Mouse (Mus musculus): ENCODE measurements around the gene Ibtk. TPM values are rescaled to one million over a fixed set of nuclear protein-coding genes. Genes with fewer than 3 reads are reported as not detected.
"Not testable (repeated sequence)": the region's sequence is repeated elsewhere in the genome, so short reads cannot be mapped to it uniquely, and the experiment has no call there.

Gene Ibtk
- total RNA-seq (2014; fragmentation: Nextera tagmentation) = 40.2 and 42.8 TPM in 2 replicates
- 73.8 and 87.7 TPM in 2 replicates for total RNA-seq (2017)

- peak; percentile 89 for ATAC-seq (replicated peaks; ENCODE audit: poor library complexity, severe bottlenecking)
These were observed at the start of gene Ibtk for GRCm38 (mm10) chr9:85749142-85749921. TSS of gene Ibtk (minus strand) at chr9:85749334.

GRCm38 (mm10) chr9:85791521-85791920 is 42.4 kb upstream of the Ibtk start:
- not testable (repeated sequence) for ATAC-seq (replicated peaks; ENCODE audit: poor library complexity, severe bottlenecking)

GRCm38 (mm10) chr9:85780249-85780648 is 31.1 kb upstream of the Ibtk start:
- ATAC-seq (replicated peaks; ENCODE audit: poor library complexity, severe bottlenecking) = no peak

GRCm38 (mm10) chr9:85779458-85779857 is 30.3 kb upstream of the Ibtk start:
- ATAC-seq (replicated peaks; ENCODE audit: poor library complexity, severe bottlenecking) = peak; percentile 46; the same call in 1 of the 2 replicates

DNA sequence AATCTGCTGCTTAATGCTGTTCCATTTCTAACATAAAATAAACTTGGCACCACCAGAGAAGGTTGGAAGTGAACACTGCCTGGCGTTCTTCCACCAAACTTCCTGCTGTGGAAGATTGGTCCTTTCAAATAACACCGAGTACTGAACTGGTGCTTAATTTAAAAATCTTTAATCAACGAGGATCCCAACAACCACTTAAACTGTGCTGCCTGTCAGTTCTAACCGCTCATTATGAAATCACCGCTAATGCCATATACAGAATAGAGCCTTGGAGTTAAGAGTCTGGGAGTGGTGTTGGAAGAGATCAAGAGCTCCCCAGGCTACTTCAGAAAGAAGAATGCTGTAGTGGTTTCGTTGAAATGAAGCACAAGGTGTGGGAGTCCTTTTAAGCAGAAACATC is 28.4 kb upstream of the Ibtk start:
- ATAC-seq (replicated peaks; ENCODE audit: poor library complexity, severe bottlenecking) = no peak

DNA sequence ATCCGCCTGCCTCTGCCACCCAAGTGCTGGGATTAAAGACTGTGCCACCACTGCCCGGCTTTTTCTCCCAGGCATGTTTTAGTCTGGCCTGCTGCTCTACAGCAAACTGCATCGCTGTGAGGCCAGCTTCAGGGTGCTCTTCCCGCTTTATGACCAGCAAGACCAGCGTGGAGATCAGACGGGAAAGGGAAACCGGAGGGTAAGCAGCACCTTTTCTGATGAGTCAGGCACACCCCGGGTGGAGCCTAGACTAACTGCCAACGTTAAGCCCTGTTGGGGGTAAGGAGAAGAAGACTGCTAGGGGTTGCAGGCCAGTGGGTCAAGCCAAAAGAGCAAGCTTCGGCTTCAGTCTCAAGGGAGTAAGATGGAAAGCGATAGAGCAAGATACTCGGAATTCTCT is 23.1 kb upstream of the Ibtk start:
- ATAC-seq (replicated peaks; ENCODE audit: poor library complexity, severe bottlenecking) = peak; percentile 30; the same call in 1 of the 2 replicates

- no peak for ATAC-seq (replicated peaks; ENCODE audit: poor library complexity, severe bottlenecking)
These were observed 22.3 kb upstream of the Ibtk start for GRCm38 (mm10) chr9:85771454-85771853.

GRCm38 (mm10) chr9:85770369-85770768 is 21.2 kb upstream of the Ibtk start:
- no peak for ATAC-seq (replicated peaks; ENCODE audit: poor library complexity, severe bottlenecking)

DNA sequence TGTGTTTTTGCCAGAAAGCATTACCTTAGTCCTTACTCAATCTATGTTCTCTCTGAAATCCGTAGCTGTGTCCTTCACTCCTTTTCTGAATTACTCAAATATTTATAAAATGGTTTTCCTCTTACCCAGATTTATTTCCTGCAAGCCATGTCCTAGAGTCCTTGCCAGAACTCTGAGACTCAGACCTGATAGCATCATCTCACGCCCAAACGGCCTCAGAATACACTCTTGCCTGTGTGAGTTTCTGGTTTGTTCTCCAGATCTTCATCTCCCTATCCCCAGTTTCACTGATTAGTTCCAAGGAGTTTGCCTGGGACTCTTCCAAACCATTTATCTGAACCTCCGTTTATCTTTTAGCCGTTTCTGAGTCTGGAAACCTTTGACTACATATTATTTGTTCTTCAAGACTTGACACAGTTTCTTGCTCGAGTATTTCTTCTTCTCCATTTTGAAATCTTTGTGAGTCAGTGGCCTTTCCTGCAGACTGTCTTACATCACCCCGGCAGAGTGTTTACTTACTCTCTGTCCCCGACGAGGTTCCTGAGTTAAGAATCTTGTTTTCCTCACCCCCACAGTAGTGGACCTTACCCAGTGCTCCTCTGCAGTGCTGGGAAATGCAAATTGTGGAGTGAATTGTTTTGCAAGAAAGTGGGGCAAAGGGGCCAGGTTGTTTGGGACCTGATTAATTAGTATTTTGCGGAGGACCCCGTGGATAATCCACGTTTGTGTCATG is 20.1 kb upstream of the Ibtk start:
- peak; percentile 94 for ATAC-seq (replicated peaks; ENCODE audit: poor library complexity, severe bottlenecking)

- no peak for ATAC-seq (replicated peaks; ENCODE audit: poor library complexity, severe bottlenecking)
These were observed 18.1 kb upstream of the Ibtk start for GRCm38 (mm10) chr9:85767255-85767654.

DNA sequence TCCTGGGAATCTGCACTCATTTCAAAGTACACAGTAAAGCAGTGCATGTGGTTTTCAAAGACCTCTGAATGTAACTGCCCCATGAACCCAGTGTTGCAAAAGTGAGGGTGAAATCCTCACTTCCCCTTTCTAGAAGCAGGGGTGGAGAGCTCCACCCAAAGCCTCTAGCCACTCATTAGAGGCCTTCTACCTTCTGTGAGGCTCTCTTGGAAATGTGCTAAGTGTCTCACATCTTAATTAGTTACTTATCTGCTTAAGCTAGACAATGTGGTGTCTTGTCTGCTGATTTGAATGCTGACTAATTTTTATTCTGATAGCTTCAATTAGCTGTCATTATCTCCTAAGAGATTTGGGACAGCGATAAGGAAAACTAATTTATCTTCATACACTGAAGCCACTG is 13.3 kb upstream of the Ibtk start:
- ATAC-seq (replicated peaks; ENCODE audit: poor library complexity, severe bottlenecking) = peak; percentile 99

DNA sequence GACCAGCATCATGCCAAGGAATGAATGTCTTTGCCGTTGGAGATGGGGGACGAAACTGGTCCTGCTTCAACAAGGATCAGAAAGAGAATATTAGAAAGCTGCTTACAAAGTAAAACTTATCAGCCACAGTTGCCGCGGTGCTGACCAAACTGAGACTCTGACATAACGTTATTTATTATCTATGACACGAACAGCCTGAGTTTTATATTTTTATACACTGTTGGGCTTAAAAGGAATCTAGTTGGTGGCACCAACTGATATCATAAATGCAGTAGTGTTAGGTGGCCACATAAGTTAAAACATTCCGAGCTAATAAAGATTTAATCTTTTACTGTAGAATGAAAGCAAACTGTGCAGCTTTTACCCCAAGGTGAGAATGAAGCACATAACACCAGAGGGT is 1.7 kb upstream of the Ibtk start:
- ATAC-seq (replicated peaks; ENCODE audit: poor library complexity, severe bottlenecking) = no peak

- ATAC-seq (replicated peaks; ENCODE audit: poor library complexity, severe bottlenecking) = peak; percentile 10
These were observed 882 bp upstream of the Ibtk start for GRCm38 (mm10) chr9:85749922-85750509.

DNA sequence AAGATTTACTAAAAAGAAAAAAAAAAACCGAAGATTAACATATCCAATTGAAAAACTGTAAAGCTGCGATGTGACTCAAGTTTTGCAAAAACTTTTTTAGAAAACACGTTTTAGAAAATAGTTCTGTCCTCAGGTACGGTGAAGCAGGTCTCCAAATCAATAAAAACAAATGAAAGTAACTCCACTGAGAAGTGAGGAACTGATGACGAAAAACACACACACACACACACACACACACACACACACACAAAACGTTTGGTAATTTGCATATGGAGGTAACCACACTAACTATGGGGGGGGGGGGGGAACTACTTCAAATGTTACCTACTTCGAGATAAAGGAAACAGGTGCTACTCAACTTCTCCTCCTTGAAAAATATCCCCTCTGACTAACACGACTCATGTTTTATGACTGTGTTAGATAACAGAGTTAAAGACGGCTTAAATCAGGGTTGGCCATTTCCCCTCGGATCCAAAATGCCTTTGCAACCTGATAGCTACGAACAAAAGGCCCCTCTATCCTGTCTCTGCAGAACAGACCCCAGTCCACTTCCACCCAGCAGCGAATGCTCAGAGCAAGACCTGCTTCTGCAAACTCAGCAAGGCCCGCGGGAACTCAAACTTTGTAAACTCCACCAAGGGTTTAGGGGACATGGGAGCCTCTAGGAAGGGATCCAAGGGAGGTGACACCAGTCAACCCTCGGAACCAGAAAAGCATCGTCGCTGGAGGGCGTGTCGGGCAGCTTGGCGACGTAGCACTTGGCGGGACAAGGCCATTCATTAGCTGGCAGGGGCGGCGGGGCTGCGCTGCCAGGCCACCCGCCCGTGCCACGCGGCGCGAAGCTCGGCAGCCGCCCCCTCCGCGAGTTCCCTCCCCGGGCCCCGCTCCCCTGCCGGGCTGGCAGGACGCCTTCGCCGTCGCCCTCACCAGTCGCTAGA is 661 bp downstream of the Ibtk start:
- ATAC-seq (replicated peaks; ENCODE audit: poor library complexity, severe bottlenecking) = peak; percentile 64

DNA sequence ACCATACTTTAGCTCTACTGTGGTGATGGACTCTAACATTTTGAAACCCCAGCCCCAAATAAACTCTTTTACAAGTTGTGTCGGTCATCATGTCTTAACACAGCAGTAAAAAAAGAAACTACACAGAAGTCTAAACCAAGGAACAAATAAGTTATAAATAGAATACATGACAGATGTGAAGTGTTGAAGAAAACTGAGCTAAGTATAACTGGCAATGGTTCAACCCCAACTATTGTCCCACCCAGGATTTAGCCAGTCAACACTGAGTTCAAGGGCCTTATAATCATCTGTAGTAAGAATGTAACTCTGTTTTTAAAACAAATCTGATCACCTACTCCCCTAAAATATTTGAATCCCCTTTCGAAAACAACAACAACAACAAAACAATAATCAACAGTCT is 3.6 kb downstream of the Ibtk start:
- no peak for ATAC-seq (replicated peaks; ENCODE audit: poor library complexity, severe bottlenecking)

DNA sequence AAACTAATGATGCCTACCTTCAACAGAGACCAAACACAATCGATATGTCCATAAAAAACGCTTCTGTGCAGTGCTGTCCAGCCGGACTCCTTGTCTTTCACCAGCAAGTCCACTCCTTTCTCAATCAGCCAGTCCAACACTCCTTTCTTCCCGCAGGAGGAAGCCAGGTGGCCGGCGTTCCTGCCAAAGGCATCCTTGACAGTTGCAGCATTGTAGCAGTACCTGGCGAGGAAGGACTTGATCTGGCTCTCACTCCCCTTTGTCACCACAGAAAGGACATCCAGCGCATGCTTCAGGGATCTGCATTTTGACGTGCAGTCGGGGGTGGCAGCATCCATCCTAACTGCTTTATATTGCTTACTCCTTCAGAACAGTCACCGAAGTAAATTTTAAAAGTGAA is 5.8 kb downstream of the Ibtk start:
- ATAC-seq (replicated peaks; ENCODE audit: poor library complexity, severe bottlenecking) = no peak

DNA sequence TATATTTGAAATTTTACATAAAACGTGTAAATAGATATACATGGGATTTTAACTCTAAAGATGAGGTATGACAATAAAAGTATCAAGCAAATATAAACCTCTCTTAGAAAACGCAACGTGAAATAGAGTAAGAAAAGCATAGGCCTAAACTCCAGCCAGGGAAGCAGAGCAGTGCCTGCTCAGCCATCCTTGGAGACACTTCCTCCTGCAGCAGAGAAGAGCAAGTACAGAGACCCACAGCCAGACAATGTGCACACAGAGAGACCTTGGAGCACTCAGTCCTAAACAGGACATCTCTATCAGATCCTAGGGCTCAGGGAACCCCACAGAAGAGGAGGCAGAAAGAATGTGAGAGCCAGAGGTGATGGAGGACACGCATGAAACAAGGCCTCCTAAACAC is 7.0 kb downstream of the Ibtk start:
- no peak for ATAC-seq (replicated peaks; ENCODE audit: poor library complexity, severe bottlenecking)

DNA sequence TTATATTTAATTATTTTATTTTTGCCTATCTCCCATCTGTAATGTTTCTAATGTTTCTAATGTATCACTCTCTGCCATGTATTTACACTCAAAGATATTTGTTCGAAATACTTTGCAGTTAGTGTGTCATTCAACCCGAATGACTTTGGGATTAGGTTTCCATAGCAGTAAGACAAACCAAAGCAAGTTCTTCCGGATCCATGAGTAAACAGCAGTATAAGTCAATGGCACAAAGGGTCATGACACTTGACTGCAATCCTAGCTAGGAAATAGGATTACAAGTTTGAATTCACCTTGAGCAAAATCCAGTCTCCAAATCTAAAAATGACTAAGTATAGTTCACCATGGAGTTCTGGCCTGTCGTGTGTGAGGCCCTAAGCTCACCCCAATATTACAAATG is 9.9 kb downstream of the Ibtk start:
- no peak for ATAC-seq (replicated peaks; ENCODE audit: poor library complexity, severe bottlenecking)

GRCm38 (mm10) chr9:85734821-85735220 is 14.3 kb downstream of the Ibtk start:
- no peak for ATAC-seq (replicated peaks; ENCODE audit: poor library complexity, severe bottlenecking)

- ATAC-seq (replicated peaks; ENCODE audit: poor library complexity, severe bottlenecking) = no peak
These were observed 25.1 kb downstream of the Ibtk start for GRCm38 (mm10) chr9:85724078-85724477.
